Mouse (Mus musculus) heart, embryonic 13.5 days (tissue): ENCODE measurements at regions not wholly inside any gene's neighbourhood (a gene's known extent, or its start where the extent isn't known, plus 50 kb on each side); places are given as distances from the start of the nearest gene placed in this dataset.

Experiments
- ATAC-seq: fragments of 200-750 bp; cut with Nextera tagmentation; 2 replicates; pipeline ENCODE4 v1.8.0; 2017; ENCODE audit warnings: moderate TSS enrichment; ENCODE audit not compliant: insufficient number of reproducible peaks, low FRiP score, low TSS enrichment; ENCODE audit errors: extremely low read depth
- H3K27ac ChIP-seq: fragments of 300-500 bp; sonication (generic); replicated peaks from 2 replicates; pipeline ENCODE4 v1.5.1; 2015; ENCODE audit warnings: moderate library complexity, mild to moderate bottlenecking, inconsistent platforms
- H3K27me3 ChIP-seq: fragments of 300-500 bp; sonication (generic); replicated peaks from 2 replicates; pipeline ENCODE4 v1.6.1; 2015; ENCODE audit warnings: mild to moderate bottlenecking, inconsistent platforms
- H3K36me3 ChIP-seq: fragments of 300-500 bp; sonication (generic); 2 replicates; pipeline ENCODE4 v1.6.1; 2015; ENCODE audit warnings: mild to moderate bottlenecking, inconsistent platforms
- H3K4me1 ChIP-seq: fragments of 300-500 bp; sonication (generic); 2 replicates; pipeline ENCODE4 v1.6.1; 2015; ENCODE audit warnings: inconsistent platforms
- H3K4me2 ChIP-seq: fragments of 300-500 bp; sonication (generic); 2 replicates; pipeline ENCODE4 v1.6.1; 2015; ENCODE audit warnings: inconsistent platforms, mild to moderate bottlenecking, moderate library complexity
- H3K4me3 ChIP-seq: fragments of 300-500 bp; sonication (generic); 2 replicates; pipeline ENCODE4 v1.5.1; 2015; ENCODE audit warnings: moderate library complexity, mild to moderate bottlenecking, inconsistent platforms
- H3K9ac ChIP-seq: fragments of 300-500 bp; sonication (generic); 2 replicates; pipeline ENCODE4 v1.6.1; 2015; ENCODE audit warnings: inconsistent platforms, mild to moderate bottlenecking, moderate library complexity
- H3K9me3 ChIP-seq: fragments of 300-500 bp; sonication (generic); 2 replicates; pipeline ENCODE4 v1.6.1; 2016; ENCODE audit warnings: inconsistent platforms
- WGBS: fragments of 180-500 bp; shearing (Covaris S2); methylation state at CpG from one replicate; pipeline ENCODE4 v1.1.7; 2015; ENCODE audit warnings: mixed read lengths; 5-methylcytosine and 5-hydroxymethylcytosine counted together

- Histone ChIP-seq H3K9me3 (no peaks in the 10 kb centered on the region), H3K27me3 (no peaks in the 10 kb centered on the region), H3K4me3 (no peak overlapping the region), H3K4me1 (no peaks in the 10 kb centered on the region), H3K36me3 (no peaks in the 10 kb centered on the region), H3K9ac (no peak overlapping the region), H3K4me2 (no peak overlapping the region), H3K27ac (no peak overlapping the region)
- no peak for ATAC-seq
- WGBS = 76% methylated on average over 4 of the region's 4 CpGs
Observed at GRCm38 (mm10) chr11:7944373-7944772, 720.0 kb downstream of the Tns3 start.

- no peak overlapping the region for H3K4me3 ChIP-seq
- 64% methylated on average over 3 of the region's 3 CpGs for WGBS
- no peaks in the 10 kb centered on the region for H3K4me1 ChIP-seq
Observed at GRCm38 (mm10) chr11:7933611-7934010, 719.9 kb upstream of the Igfbp3 start.

GRCm38 (mm10) chr11:7932638-7933037 lies 718.9 kb upstream of the Igfbp3 start:
- Histone ChIP-seq H3K4me2 (no peak overlapping the region), H3K9me3 (peaks cover 3% of the 10 kb centered on the region), H3K4me1 (no peaks in the 10 kb centered on the region), H3K9ac (no peak overlapping the region), H3K27ac (no peak overlapping the region), H3K4me3 (no peak overlapping the region), H3K27me3 (no peaks in the 10 kb centered on the region), H3K36me3 (no peaks in the 10 kb centered on the region)
- 87% methylated on average over 5 of the region's 5 CpGs for WGBS
- no peak for ATAC-seq

More at GRCm38 (mm10) chr11:7933611-7934010, 719.9 kb upstream of the Igfbp3 start:
- H3K36me3 ChIP-seq = no peaks in the 10 kb centered on the region
- no peak overlapping the region for H3K4me2 ChIP-seq
- H3K27me3 ChIP-seq = no peaks in the 10 kb centered on the region
- no peaks in the 10 kb centered on the region for H3K9me3 ChIP-seq
- no peak overlapping the region for H3K27ac ChIP-seq
- ATAC-seq = no peak
- no peak overlapping the region for H3K9ac ChIP-seq

GRCm38 (mm10) chr11:7931064-7931797 lies 717.5 kb upstream of the Igfbp3 start:
- peaks cover 5% of the 10 kb centered on the region for H3K9me3 ChIP-seq
- no peak overlapping the region for H3K27ac ChIP-seq
- H3K4me1 ChIP-seq = no peaks in the 10 kb centered on the region
- no peak overlapping the region for H3K4me3 ChIP-seq
- H3K27me3 ChIP-seq = no peaks in the 10 kb centered on the region
- H3K9ac ChIP-seq = no peak overlapping the region
- no peak overlapping the region for H3K4me2 ChIP-seq
- WGBS = 94% methylated on average over 3 of the region's 3 CpGs
- ATAC-seq = no peak
- H3K36me3 ChIP-seq = no peaks in the 10 kb centered on the region

- Histone ChIP-seq H3K4me3 (no peak overlapping the region), H3K4me2 (no peak overlapping the region), H3K4me1 (no peaks in the 10 kb centered on the region), H3K36me3 (no peaks in the 10 kb centered on the region), H3K27ac (no peak overlapping the region), H3K9me3 (peaks cover 5% of the 10 kb centered on the region), H3K9ac (no peak overlapping the region), H3K27me3 (no peaks in the 10 kb centered on the region)
- no peak for ATAC-seq
Observed at GRCm38 (mm10) chr11:7927676-7928075, 714.0 kb upstream of the Igfbp3 start.

GRCm38 (mm10) chr11:7912036-7912435 lies 698.3 kb upstream of the Igfbp3 start:
- Histone ChIP-seq H3K4me1 (no peaks in the 10 kb centered on the region), H3K27me3 (no peaks in the 10 kb centered on the region), H3K27ac (no peak overlapping the region), H3K9me3 (no peaks in the 10 kb centered on the region), H3K4me2 (no peak overlapping the region), H3K36me3 (no peaks in the 10 kb centered on the region), H3K9ac (no peak overlapping the region), H3K4me3 (no peak overlapping the region)
- 50% methylated on average over 3 of the region's 3 CpGs for WGBS
- ATAC-seq = no peak

GRCm38 (mm10) chr11:7900266-7900665 lies 686.5 kb upstream of the Igfbp3 start:
- Histone ChIP-seq H3K4me2 (no peak overlapping the region), H3K36me3 (no peaks in the 10 kb centered on the region), H3K4me3 (no peak overlapping the region), H3K27me3 (no peaks in the 10 kb centered on the region), H3K27ac (no peak overlapping the region), H3K9me3 (no peaks in the 10 kb centered on the region), H3K9ac (no peak overlapping the region), H3K4me1 (no peaks in the 10 kb centered on the region)
- no peak for ATAC-seq

GRCm38 (mm10) chr11:7898204-7898603 lies 684.5 kb upstream of the Igfbp3 start:
- H3K27me3 ChIP-seq = no peaks in the 10 kb centered on the region
- H3K9ac ChIP-seq = no peak overlapping the region
- H3K36me3 ChIP-seq = no peaks in the 10 kb centered on the region
- H3K4me3 ChIP-seq = no peak overlapping the region
- H3K9me3 ChIP-seq = no peaks in the 10 kb centered on the region
- H3K27ac ChIP-seq = no peak overlapping the region
- H3K4me1 ChIP-seq = no peaks in the 10 kb centered on the region
- ATAC-seq = no peak
- WGBS = 57% methylated on average over 5 of the region's 5 CpGs
- H3K4me2 ChIP-seq = no peak overlapping the region

- Histone ChIP-seq H3K4me3 (no peak overlapping the region), H3K9me3 (peaks cover 3% of the 10 kb centered on the region; the same call in 1 of the 2 replicates), H3K9ac (no peak overlapping the region), H3K27me3 (no peaks in the 10 kb centered on the region), H3K4me2 (no peak overlapping the region), H3K4me1 (no peaks in the 10 kb centered on the region), H3K27ac (no peak overlapping the region), H3K36me3 (no peaks in the 10 kb centered on the region)
- ATAC-seq = no peak
- 66% methylated on average over 2 of the region's 2 CpGs for WGBS
Observed at GRCm38 (mm10) chr11:7880506-7880905, 666.8 kb upstream of the Igfbp3 start.

GRCm38 (mm10) chr11:7864116-7864515 lies 650.4 kb upstream of the Igfbp3 start:
- Histone ChIP-seq H3K4me3 (no peak overlapping the region), H3K4me1 (no peaks in the 10 kb centered on the region), H3K27me3 (no peaks in the 10 kb centered on the region), H3K9me3 (no peaks in the 10 kb centered on the region), H3K36me3 (no peaks in the 10 kb centered on the region), H3K4me2 (no peak overlapping the region), H3K27ac (no peak overlapping the region), H3K9ac (no peak overlapping the region)
- 56% methylated on average over 3 of the region's 3 CpGs for WGBS
- no peak for ATAC-seq

- Histone ChIP-seq H3K4me1 (no peaks in the 10 kb centered on the region), H3K9ac (no peak overlapping the region), H3K27me3 (no peaks in the 10 kb centered on the region), H3K4me2 (no peak overlapping the region), H3K4me3 (no peak overlapping the region), H3K27ac (no peak overlapping the region), H3K36me3 (no peaks in the 10 kb centered on the region), H3K9me3 (no peaks in the 10 kb centered on the region)
- ATAC-seq = no peak
- 58% methylated on average over 5 of the region's 5 CpGs for WGBS
Observed at GRCm38 (mm10) chr11:7863711-7864110, 650.0 kb upstream of the Igfbp3 start.

- Histone ChIP-seq H3K27ac (no peak overlapping the region), H3K4me1 (no peaks in the 10 kb centered on the region), H3K27me3 (no peaks in the 10 kb centered on the region), H3K9ac (no peak overlapping the region), H3K4me3 (no peak overlapping the region), H3K36me3 (no peaks in the 10 kb centered on the region), H3K4me2 (no peak overlapping the region), H3K9me3 (no peaks in the 10 kb centered on the region)
- ATAC-seq = no peak
Observed at GRCm38 (mm10) chr11:7862547-7862946, 648.8 kb upstream of the Igfbp3 start.
